In the genomic region with DNA sequence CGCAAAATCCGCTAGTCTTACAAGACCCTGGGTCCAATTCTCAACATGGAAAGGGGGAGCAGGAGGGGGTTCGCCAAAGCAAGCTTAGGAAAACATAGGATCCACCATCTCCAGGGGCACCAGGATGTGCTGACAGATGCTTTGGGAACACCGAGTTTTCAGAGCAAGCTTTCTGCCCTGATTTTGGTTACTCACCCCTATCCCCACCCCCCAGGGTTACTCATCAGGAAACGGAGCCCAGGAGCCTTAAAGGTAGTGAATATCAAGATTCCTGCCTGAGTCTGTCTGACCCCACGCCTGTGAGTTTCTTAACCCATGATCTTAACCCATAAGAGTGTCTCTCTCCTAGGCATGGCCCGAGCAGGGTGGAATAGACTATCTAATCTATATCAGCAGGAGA, we compare ENCODE assay signal across 21 mouse cellular contexts. TPM values are rescaled to one million over a fixed set of nuclear protein-coding genes. Genes with fewer than 3 reads are reported as not detected.
A peak's percentile ranks its signal among the peaks of the same experiment; 100 is the strongest.
DNase-seq lines count a peak whose midpoint lies in the region; ATAC-seq and TF ChIP-seq lines count a peak whose summit lies in the region.
"Had no signal": no experiment of that assay in that cellular context is flagged by ENCODE, and none has a peak within 500 bp of the region (broad histone marks: within the 10 kb centered on the region; RNA-seq: fewer than 3 reads in every experiment).

No protein-coding gene starts in this region.

- peak overlapping the region; percentile 12 for H3ac ChIP-seq in C2C12 (ENCODE audit: control insufficient read depth, insufficient read length, low read depth)

- peaks cover 34% of the 10 kb centered on the region for H3K27me3 ChIP-seq in forebrain, embryonic 11.5 days (ENCODE audit: control insufficient read depth, insufficient read depth, low read length)
- peaks cover 63% of the 10 kb centered on the region for H3K27me3 ChIP-seq in forebrain, embryonic 12.5 days
- H3K27me3 ChIP-seq in lung, embryonic 14.5 days (ENCODE audit: insufficient read depth, low read length) = peaks cover 19% of the 10 kb centered on the region
- H3K27me3 ChIP-seq in C2C12 (ENCODE audit: control insufficient read depth, insufficient read depth, insufficient read length) = no peaks in the 10 kb centered on the region
- H3K27me3 ChIP-seq: Patski had no signal

- H3K79me2 ChIP-seq in C2C12 (ENCODE audit: control insufficient read depth, insufficient read depth) = peaks cover 69% of the 10 kb centered on the region

- H3K4me2 ChIP-seq in forebrain, embryonic 11.5 days (ENCODE audit: low read depth, low read length, severe bottlenecking) = no peak overlapping the region
- no peak overlapping the region for H3K4me2 ChIP-seq in forebrain, embryonic 12.5 days
- peak overlapping the region; percentile 98; the same call in 1 of the 2 replicates for H3K4me2 ChIP-seq in lung, embryonic 14.5 days
- H3K4me2 ChIP-seq: hindbrain, embryonic 13.5 days; midbrain, embryonic 13.5 days had no signal

- TF ChIP-seq POLR2A in embryonic fibroblast, embryonic 13.5 days (IDR thresholded peaks at IDR 0.05; ENCODE audit: low read depth, low read length) = no peak

- 48% methylated on average over 7 of the region's 7 CpGs for WGBS in forebrain, embryonic 11.5 days
- 42% methylated on average over 7 of the region's 7 CpGs for WGBS in forebrain, embryonic 12.5 days
- WGBS in lung, embryonic 14.5 days = 28% methylated on average over 7 of the region's 7 CpGs

- no peak overlapping the region for H3K27ac ChIP-seq in forebrain, embryonic 11.5 days (ENCODE audit: low read depth, low read length)
- no peak overlapping the region for H3K27ac ChIP-seq in forebrain, embryonic 12.5 days
- no peak overlapping the region for H3K27ac ChIP-seq in lung, embryonic 14.5 days (ENCODE audit: low read depth)
- H3K27ac ChIP-seq in embryonic fibroblast, embryonic 13.5 days (ENCODE audit: insufficient read depth, low read length) = no peak overlapping the region
- H3K27ac ChIP-seq: hindbrain, embryonic 13.5 days; midbrain, embryonic 13.5 days had no signal

- H3K4me1 ChIP-seq in forebrain, embryonic 11.5 days (replicated peaks; ENCODE audit: control insufficient read depth, insufficient read depth, low read length) = 0 out of 2 replicates have a peak, but pooled peaks cover 5% of the 10 kb centered on the region
- H3K4me1 ChIP-seq in forebrain, embryonic 12.5 days = peaks cover 20% of the 10 kb centered on the region
- peaks cover 21% of the 10 kb centered on the region for H3K4me1 ChIP-seq in lung, embryonic 14.5 days (ENCODE audit: insufficient read depth)
- H3K4me1 ChIP-seq in embryonic fibroblast, embryonic 13.5 days (ENCODE audit: control insufficient read depth, insufficient read depth, low read length) = peaks cover 29% of the 10 kb centered on the region

- H3K9ac ChIP-seq in forebrain, embryonic 11.5 days (ENCODE audit: low read length) = no peak overlapping the region
- no peak overlapping the region for H3K9ac ChIP-seq in forebrain, embryonic 12.5 days
- no peak overlapping the region for H3K9ac ChIP-seq in lung, embryonic 14.5 days
- H3K9ac ChIP-seq: forebrain, postnatal 0 days; hindbrain, embryonic 13.5 days; midbrain, embryonic 13.5 days had no signal

- no peak for ATAC-seq in forebrain, embryonic 11.5 days (replicated peaks; ENCODE audit: low FRiP score)
- ATAC-seq in forebrain, embryonic 12.5 days (ENCODE audit: low FRiP score) = no peak
- no peak for ATAC-seq in lung, embryonic 14.5 days (ENCODE audit: insufficient read depth)
- ATAC-seq: forebrain, postnatal 0 days; inflammation-experienced regulatory T-cells, adult 6 months; midbrain, embryonic 13.5 days; Patski had no signal

- no peaks in the 10 kb centered on the region for H3K36me3 ChIP-seq in forebrain, embryonic 11.5 days (ENCODE audit: control insufficient read depth, insufficient read depth, low read length)
- H3K36me3 ChIP-seq in forebrain, embryonic 12.5 days (replicated peaks) = no peaks in the 10 kb centered on the region
- H3K36me3 ChIP-seq in lung, embryonic 14.5 days (ENCODE audit: insufficient read depth) = no peaks in the 10 kb centered on the region
- peaks cover 5% of the 10 kb centered on the region for H3K36me3 ChIP-seq in C2C12 (ENCODE audit: control insufficient read depth, insufficient read depth)
- H3K36me3 ChIP-seq: hindbrain, embryonic 13.5 days; midbrain, embryonic 13.5 days had no signal

- no peak overlapping the region for H3K4me3 ChIP-seq in forebrain, embryonic 11.5 days (ENCODE audit: low read depth, low read length)
- no peak overlapping the region for H3K4me3 ChIP-seq in forebrain, embryonic 12.5 days (replicated peaks)
- no peak overlapping the region for H3K4me3 ChIP-seq in lung, embryonic 14.5 days (ENCODE audit: low read depth, low read length)
- peak overlapping the region; percentile 15 for H3K4me3 ChIP-seq in C2C12 (ENCODE audit: insufficient read depth, poor library complexity, severe bottlenecking)
- peak overlapping the region; percentile 73; the same call in 1 of the 2 replicates for H3K4me3 ChIP-seq in embryonic fibroblast, embryonic 13.5 days (ENCODE audit: insufficient read depth, low read length)
- H3K4me3 ChIP-seq: hindbrain, embryonic 13.5 days; midbrain, embryonic 13.5 days had no signal

- TF ChIP-seq CTCF in lung, embryonic 14.5 days (IDR thresholded peaks at IDR 0.05; ENCODE audit: low read depth) = no peak
- TF ChIP-seq CTCF in C2C12 (IDR thresholded peaks at IDR 0.05; ENCODE audit: control insufficient read depth, insufficient read depth, insufficient read length) = no peak
- no peak for TF ChIP-seq CTCF in embryonic fibroblast, embryonic 13.5 days (IDR thresholded peaks at IDR 0.05; ENCODE audit: borderline replicate concordance, insufficient read depth, low read length)

- H3K9me3 ChIP-seq in forebrain, embryonic 11.5 days (ENCODE audit: control insufficient read depth, low read length) = peaks cover 5% of the 10 kb centered on the region; the same call in 1 of the 2 replicates
- H3K9me3 ChIP-seq in forebrain, embryonic 12.5 days = peaks cover 5% of the 10 kb centered on the region; the same call in 1 of the 2 replicates
- H3K9me3 ChIP-seq in lung, embryonic 14.5 days (ENCODE audit: low read depth, low read length) = no peaks in the 10 kb centered on the region
- H3K9me3 ChIP-seq: hindbrain, embryonic 13.5 days; midbrain, embryonic 13.5 days had no signal

- peaks cover 52% of the 10 kb centered on the region for H3K79me3 ChIP-seq in C2C12 (ENCODE audit: low read depth)

- DNase-seq in forebrain, embryonic 11.5 days (ENCODE audit: low spot score) = peak; percentile 41
- DNase-seq in lung, embryonic 14.5 days = no peak
- DNase-seq in lung, postnatal 25 days (ENCODE audit: low spot score) = no peak
- no peak for DNase-seq in spleen, adult 18-20 months
- DNase-seq in frontal cortex, postnatal 25 days (ENCODE audit: low spot score in 2 of 2) = no peak
- DNase-seq: adrenal gland, postnatal 10 days; cerebellum, postnatal 36 days; forebrain, postnatal 0 days; heart, postnatal 10 days; kidney, adult 9 months; kidney, postnatal 36 days; layer of hippocampus, adult 9-11 months; liver; thymus, postnatal 25 days had no signal

TF ChIP-seq in C2C12, 6 proteins besides CTCF, POLR2A, EP300 and RAD21:
- no peak for TF ChIP-seq FOSL1 (IDR thresholded peaks at IDR 0.05; ENCODE audit: insufficient read depth, low read length, poor library complexity, severe bottlenecking)
- no peak for TF ChIP-seq MYOG (IDR thresholded peaks at IDR 0.05; ENCODE audit: control insufficient read depth, extremely low read depth, insufficient read length)
- TF ChIP-seq MYOD1 (IDR thresholded peaks at IDR 0.05; ENCODE audit: control insufficient read depth, insufficient read length, low read depth) = no peak
- TF ChIP-seq MAX (IDR thresholded peaks at IDR 0.05) = no peak
- no peak for TF ChIP-seq CEBPB (IDR thresholded peaks at IDR 0.05; ENCODE audit: low read depth)
- TF ChIP-seq USF1 (IDR thresholded peaks at IDR 0.05; ENCODE audit: low read depth) = no peak

RNA-seq across cellular contexts. Expression of gene Tead4, which starts 2.4 kb away (rescaled TPM):
- 1.1 TPM in 2 replicates for polyA plus RNA-seq in forebrain, embryonic 11.5 days (2014; fragmentation: Nextera tagmentation; extraction: Ambion mirVana)
- 0.85 and 0.88 TPM in 2 replicates for polyA plus RNA-seq in forebrain, embryonic 12.5 days (2016; fragmentation: Nextera tagmentation; extraction: Ambion mirVana)
- polyA plus RNA-seq in lung, embryonic 14.5 days (2014; fragmentation: Nextera tagmentation; extraction: Ambion mirVana) = 3.3 and 4.1 TPM in 2 replicates
- polyA plus RNA-seq in C2C12 (2012; fragmentation: generic; extraction: Trizol) = 9.1 TPM
- 3.0 and 4.2 TPM in 2 replicates for polyA plus RNA-seq in embryonic fibroblast, embryonic 13.5 days (2011; ENCODE audit: insufficient read length, low read depth, missing spikeins)
- polyA plus RNA-seq: inflammation-experienced regulatory T-cells, adult 6 months had no signal

RNA-seq across cellular contexts. Expression of gene Tulp3, which starts 57.4 kb away (rescaled TPM):
- polyA plus RNA-seq in forebrain, embryonic 11.5 days (2014; fragmentation: Nextera tagmentation; extraction: Ambion mirVana) = 17.7 and 23.7 TPM in 2 replicates
- polyA plus RNA-seq in forebrain, embryonic 12.5 days (2016; fragmentation: Nextera tagmentation; extraction: Ambion mirVana) = 15.4 and 19.7 TPM in 2 replicates
- 22.0 and 23.1 TPM in 2 replicates for polyA plus RNA-seq in lung, embryonic 14.5 days (2014; fragmentation: Nextera tagmentation; extraction: Ambion mirVana)
- 19.0 TPM for polyA plus RNA-seq in C2C12 (2012; fragmentation: generic; extraction: Trizol)
- polyA plus RNA-seq in embryonic fibroblast, embryonic 13.5 days (2011; ENCODE audit: insufficient read length, low read depth, missing spikeins) = 56.8 and 67.0 TPM in 2 replicates

Comparison
In these comparisons a context has a peak if more than half of its experiments do, and no peak if none do; other contexts are left out.
1. H3K4me3 ChIP-seq: peak in C2C12 (single experiment) and embryonic fibroblast, embryonic 13.5 days (single experiment); none in forebrain, embryonic 11.5 days (single experiment), forebrain, embryonic 12.5 days (single experiment) and lung, embryonic 14.5 days (single experiment).